Mouse (Mus musculus): ENCODE measurements around the gene Slc7a5.

Gene Slc7a5

DNA sequence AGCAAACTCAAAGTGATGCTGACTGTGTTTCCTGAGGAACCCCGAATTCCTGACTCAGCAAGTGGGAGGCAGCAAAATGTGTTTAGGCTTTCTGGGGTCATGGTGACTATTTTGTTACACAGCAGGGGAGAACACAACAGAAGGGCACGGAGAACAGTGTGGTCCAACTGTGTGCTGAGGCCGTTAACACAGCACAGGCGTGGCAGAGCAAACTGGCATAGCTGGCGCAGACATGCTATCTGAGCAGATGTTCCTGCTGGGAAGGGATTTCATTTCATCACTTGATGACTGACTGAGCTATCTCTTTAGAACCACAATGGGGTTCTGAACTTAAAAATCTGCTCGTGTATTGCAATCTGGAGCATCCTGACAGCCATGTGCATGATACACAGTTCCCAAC is 22.1 kb downstream of the Slc7a5 start:
- DNase-seq (ENCODE audit: extremely low read depth, insufficient read length, low spot score), result no peak

DNA sequence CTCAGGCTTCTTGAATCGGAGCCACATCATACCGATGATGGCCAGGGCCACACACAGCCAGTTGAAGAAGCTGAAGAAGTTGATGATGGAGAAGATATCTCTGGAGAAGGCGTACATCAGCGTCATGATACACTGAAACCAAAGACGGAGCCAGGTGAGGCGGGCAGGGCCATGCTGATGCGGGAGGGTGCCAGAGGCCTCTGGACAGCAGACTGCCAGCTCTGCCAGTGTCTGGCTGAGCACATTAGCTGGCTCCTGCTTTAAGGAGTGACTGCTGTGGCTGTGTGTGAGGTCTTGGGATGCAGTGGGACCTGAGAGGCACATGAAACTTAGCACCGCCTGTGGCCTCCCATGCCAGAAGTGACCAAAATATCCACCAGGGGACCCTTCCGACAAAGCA is 22.5 kb downstream of the Slc7a5 start:
- DNase-seq (ENCODE audit: extremely low read depth, insufficient read length, low spot score), result no peak

DNA sequence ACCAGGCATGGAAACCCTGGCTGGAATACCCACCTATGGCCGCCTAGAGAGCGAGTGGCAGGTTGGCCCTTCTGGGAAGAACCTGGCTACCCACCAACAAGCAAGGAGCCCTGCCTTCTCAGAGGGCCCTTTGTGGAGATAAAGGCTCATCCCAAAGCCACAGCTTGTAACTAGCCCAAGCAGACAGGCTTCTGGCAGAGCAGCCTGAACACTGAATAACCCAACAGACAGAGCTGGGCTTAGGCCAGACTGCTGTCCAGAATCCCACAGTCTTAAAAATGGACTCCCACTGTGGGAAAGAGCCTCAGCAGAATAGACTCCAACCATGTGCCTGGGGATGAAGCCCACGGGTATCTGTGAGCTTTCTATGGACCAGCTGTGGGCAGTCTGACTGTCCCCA is 23.3 kb downstream of the Slc7a5 start:
- no peak for DNase-seq (ENCODE audit: extremely low read depth, insufficient read length, low spot score)

DNA sequence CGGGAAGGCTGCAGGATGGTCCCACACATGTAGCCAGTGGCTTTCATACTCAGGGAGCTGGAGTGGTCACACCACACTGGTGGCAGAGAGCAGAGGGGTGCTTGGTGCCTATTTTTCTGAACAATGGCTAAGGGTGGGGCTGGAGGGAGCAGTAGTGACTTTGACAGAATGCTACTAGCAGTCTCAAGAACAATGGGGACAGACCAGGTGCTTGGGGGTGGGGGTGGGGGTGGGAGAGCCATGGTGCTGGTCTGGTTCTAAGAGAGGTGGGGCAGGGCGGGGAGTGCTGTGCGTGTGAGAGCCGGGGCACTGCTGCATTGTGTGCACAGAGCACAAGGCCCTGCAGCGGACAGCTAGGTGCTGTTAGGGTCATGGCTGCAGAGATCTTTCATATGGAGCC is 25.6 kb downstream of the Slc7a5 start:
- DNase-seq (ENCODE audit: extremely low read depth, insufficient read length, low spot score), result no peak

DNA sequence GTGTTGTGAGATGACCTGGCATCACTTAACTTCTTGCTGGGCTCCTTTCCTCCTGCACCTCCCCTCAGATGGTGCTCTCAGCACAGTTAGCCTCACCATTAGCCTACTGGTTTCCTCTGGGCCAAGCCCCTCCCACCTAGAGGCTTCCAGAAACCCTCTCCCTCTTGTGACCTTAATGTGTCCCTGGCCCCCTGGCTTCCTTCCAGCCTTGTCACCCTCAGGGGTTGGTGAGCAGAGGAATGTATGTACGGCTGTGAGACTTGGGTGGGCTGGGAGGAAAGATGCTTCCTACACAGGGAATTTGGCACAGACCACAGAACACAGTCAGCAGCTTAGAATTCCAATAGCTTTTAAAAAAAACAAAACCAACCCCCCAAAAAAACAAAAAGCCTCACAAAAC is 26.7 kb downstream of the Slc7a5 start:
- DNase-seq (ENCODE audit: extremely low read depth, insufficient read length, low spot score), result no peak

DNA sequence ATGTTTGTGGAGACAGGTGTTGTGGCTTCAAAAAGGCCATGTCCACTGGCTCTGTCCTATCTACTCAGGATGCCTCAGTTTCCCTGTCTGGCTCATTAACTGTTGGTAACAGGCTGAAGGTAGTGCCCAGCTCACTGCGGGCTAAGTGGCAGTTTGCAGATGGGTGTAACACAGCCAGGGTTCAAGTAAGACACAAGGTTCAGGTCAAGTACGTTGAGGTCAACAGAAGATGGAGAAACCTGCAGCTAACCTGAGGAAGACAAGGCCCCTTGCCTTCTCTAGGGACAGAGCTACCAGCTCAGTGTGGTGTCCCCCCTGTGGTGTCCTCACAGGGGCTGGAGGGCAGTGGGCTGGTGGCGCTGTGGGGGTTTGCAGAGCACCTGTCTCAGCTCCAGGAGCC is 27.8 kb downstream of the Slc7a5 start:
- no peak for DNase-seq (ENCODE audit: extremely low read depth, insufficient read length, low spot score)

DNA sequence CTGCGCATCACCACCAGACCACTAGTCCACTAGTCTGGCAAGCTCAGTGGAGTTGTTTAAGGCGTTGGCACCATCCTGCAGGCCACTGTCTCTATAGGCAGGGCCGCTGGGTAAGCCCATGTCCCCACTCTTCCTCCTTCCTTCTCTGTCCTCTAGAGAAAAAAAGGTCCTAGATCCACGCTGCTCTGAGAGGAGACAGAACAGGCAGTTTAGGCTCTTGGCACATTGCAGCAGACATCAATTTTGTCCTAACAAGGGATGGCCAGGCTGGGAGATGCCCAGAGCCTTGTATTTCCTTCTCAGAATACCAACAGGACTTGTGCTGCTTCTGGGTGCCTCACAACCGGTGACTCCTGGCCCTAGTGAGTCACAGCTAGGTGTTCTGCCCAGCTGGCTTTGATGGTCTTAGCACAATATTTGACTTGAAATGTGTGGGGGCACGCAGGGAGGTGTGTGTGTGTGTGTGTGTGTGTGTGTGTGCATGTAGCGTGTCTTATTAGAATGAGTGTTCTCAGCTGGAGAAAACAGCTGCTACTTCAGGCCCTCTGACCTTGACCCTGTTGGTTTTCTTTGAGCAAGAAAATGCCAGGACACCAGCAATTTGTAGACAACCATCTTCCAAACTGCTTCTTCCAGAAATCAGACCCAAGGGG is 29.5 kb downstream of the Slc7a5 start:
- no peak for DNase-seq (ENCODE audit: extremely low read depth, insufficient read length, low spot score)

DNA sequence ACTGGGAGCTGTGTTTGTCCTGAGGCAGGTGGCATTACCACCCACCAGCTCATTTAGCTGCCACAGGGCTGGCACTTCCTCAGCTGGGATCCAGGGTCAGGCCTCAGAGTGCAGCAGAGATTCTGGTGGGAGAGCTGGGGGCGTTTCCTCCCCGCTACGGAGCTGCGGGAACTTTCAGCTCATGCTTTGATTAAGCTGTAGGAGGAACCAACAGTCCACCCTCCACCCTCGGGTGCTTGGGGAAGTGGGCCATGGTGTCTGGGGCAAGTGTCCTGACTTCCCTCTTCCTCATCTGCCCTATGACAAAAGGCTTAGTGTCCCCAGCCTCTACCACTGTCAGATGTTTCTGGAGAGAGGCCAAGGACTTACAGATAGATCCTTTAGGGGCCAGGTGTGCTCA is 30.3 kb downstream of the Slc7a5 start:
- DNase-seq (ENCODE audit: extremely low read depth, insufficient read length, low spot score), result no peak

DNA sequence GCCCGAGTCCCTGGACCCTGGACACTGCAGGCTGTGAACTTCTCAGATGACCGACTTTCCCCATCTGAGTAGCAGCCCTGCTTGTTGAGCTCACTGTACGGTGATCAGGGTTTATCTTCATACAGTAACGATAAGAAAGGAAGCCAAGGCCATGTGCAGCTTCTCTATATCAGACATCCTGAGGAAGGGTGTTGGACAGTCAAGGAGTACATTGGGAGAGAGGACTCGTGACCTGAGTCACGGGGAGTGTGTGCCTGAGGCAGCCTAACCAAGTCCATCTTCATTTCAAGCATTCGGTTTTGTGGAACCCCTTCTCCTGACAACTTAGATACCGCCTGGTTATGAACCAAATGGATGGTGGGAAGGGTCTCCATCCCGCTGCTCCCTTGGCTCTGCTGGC is 32.0 kb downstream of the Slc7a5 start:
- no peak for DNase-seq (ENCODE audit: extremely low read depth, insufficient read length, low spot score)

DNA sequence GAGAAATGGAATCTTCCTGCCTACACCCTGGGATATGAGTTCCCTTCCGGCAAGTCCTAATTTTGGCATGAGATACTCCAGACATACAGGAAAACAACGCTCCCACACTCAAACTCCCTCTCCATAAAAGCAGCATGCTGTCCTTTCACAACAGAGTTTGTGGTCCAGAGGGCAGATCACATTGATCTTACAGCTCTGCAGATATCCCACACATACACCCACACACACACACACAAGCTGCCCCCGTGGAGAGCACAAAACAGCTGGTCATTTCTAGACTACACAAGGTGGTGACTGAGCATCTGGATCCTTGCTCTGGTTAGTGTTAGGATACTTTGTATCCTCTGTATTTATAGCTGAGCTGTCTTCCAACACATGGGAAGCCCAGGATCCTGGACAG is 32.4 kb downstream of the Slc7a5 start:
- DNase-seq (ENCODE audit: extremely low read depth, insufficient read length, low spot score), result no peak

DNA sequence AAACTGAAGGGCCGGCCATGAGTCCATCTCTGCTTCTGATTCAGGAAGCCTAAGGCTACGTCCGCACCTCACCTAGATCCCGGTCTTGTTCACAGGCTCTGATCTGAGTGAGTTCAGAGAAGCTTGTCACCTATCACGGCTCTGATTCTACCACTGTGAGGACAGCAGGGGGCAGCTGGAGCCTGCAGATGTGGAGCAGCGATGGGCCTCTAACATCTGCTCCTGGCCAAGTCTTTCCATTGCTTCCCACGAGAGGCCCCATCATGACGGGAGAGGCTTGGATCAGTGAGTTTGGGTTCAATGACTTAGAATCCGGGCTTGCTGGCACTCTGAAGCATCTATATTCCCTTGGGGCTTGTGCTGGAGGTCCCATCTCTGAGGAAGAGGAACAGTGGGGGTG is 33.5 kb downstream of the Slc7a5 start:
- peak; percentile 36 for DNase-seq (ENCODE audit: extremely low read depth, insufficient read length, low spot score)

DNA sequence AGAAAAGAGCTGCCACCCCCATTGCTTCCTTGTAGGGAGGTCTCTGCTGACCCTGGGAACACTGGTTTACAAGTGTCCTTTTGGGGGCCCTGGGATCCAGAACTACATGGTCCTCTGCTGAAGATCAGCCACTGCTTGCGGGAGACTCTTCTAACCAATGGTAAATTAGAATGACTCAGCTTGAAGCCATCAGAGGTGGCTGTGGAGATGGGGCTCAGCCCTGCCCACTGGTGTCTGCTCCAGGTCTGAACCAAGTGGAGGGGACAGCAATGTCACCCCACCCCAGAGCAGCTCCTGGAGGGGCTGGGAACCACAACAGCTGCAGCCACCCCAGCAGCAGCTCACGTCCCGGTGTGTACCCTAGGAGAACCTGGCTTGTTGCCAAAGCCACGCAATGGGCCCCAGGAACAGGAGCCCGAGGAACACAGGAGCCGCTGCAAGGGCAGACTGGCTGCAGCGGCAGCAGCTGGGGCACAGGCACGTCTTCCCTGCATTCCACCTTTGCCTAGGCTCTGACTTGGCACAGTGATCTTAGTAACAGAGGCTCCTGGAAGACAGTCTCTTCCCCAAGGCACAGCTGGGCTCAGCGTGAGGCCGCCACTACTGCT is 35.6 kb downstream of the Slc7a5 start:
- peak; percentile 55 for DNase-seq (ENCODE audit: extremely low read depth, insufficient read length, low spot score)

DNA sequence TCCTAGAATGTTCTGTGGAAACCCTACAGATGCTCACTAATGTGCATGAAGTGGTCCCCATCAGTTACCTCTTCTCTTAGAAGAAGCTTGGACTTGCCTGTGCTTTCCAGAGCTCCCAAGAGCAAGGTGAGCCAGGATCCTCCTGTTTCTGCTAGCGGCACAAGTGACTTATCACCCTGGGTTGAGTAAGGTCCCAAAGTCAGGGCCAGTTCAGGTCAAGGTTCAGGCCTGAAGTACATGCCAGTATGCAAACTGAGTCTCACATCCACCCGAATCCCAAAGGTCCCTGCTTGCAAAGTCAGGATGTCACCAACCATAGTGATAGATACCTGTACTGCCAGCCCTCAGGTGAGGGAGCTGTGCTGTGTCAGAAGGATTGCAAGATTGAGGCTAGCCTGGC is 37.3 kb downstream of the Slc7a5 start:
- DNase-seq (ENCODE audit: extremely low read depth, insufficient read length, low spot score), result no peak

DNA sequence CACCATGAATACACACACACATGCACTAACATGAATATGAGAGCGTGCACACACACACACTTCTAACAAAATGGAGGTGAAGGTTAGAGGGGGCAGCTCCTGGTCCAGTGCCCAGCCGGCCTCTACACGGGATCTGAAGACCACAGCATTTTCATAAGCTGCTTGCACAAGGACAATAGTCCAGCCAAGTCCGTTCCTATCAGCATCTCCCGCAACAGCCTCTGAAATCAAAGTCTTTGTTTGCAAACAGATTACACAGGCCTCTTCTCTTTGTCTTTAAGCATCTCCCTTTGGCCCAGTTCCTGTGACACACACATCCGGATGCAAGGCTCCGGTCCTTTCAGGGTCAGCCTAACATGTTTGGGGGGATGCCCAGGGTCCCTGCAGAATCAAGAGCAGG is 38.6 kb downstream of the Slc7a5 start:
- DNase-seq (ENCODE audit: extremely low read depth, insufficient read length, low spot score), result no peak

DNA sequence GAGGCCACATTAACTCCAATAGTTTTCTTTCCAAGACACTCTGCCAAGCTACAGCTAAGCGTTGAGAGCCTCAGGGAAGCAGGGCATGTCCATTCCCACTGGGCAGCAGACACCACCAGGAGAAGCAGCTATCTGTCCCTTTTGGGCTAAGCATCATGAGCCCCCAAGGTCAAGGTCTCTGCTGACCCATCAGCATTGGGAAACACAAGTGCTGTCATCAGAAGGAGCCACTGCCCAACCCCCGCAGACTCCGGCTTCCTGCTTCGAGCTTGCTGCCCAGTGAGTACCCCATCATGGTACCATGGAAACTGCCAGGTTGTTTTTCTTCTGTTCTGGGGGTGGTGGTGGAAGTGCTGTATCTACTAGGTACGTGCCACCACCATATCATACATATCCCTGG is 39.3 kb downstream of the Slc7a5 start:
- no peak for DNase-seq (ENCODE audit: extremely low read depth, insufficient read length, low spot score)

DNA sequence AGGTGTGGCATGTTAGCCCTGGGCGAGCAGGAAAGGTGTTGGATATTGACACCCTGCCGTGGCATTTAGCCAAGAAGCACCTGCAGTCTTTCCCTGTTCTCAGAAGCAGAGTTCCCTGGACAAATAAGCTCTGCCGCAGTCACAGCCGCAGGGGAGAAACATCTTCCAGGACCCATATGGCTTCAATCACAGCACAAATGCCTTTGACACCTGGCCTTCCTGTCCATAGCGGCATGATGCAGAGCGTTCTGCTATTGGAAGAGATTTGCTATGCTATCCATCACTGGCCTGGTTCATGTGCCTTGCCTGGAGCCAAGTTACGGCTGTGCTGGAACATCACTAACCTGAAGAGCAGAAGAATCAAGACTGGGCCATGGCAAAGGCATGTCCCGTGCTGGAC is 42.1 kb downstream of the Slc7a5 start:
- DNase-seq (ENCODE audit: extremely low read depth, insufficient read length, low spot score), result no peak

DNA sequence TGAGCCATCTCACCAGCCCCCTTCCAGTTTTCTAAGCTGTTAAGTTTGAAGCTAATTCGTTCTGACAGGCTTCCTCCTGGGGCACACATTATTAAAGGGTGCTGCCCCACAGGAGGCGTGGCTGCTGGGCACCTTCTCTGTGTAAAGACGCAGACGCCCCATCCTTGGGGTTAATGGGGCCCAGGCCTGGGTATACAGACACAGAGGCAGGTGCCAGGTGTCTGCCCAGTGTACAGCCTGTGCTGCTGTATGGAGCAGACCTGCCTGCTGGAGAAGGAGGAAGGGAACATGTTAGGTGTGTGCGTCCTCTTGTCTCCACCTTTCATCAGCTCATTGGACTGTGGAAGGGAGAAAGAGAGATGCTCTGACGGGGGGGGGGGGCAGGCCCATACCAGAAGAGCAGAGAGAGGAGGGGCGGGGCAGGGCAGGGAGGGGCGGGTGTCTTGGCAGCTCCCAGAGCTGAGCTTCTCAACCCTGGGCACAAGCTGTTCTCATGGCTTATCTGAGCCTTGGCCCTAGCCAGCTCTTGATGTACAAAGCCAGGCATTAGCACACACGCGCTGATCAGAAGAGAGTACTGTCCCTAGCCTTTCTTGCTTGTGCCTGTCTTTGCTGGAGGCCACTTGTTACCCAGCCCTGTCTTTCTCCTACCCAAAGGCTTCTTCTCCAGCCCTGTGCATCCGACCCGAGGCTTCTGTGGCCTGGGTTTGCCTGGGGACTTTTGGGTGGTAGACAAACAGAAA is 45.5 kb downstream of the Slc7a5 start:
- DNase-seq (ENCODE audit: extremely low read depth, insufficient read length, low spot score), result no peak

DNA sequence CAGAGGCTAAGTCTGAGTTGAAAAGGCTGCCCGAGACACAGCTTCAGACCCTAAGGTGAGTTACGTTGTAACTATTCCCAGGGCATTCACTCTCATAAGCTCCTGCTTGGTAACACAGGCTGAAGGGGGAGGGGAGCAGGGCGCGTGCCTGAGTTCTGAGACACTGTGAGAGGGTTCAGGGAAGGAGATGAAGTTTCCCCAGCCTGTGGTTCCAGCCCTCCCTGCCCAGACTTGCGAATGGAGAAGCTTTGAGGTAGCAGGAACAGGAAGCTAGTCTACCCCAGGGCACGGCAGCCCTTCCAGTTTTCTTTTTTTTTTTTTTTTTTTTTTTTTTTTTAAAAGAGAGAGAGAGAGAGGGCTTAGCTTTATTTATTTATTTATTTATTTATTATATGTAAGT is 46.2 kb downstream of the Slc7a5 start:
- DNase-seq (ENCODE audit: extremely low read depth, insufficient read length, low spot score), result no peak

DNA sequence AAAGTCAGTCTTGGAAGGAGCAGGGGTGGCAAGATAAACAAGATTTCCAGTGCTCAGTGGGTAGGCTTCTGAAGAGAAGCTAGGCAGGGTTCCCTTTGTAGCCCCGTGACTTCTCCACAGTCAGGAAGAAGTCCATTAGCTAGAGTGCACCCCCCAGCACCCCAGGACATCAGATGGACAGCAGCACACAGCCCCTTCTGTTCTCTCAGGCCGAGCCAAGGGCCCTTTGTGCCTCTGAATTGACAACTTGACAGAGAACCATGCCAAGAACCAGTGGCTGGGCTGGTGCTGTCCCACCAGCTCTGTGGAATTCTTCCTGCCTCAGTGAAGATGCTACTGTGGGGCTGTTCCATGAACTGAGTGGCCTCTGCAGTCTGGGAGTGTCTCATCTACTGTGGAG is 49.7 kb downstream of the Slc7a5 start:
- no peak for DNase-seq (ENCODE audit: extremely low read depth, insufficient read length, low spot score)

DNA sequence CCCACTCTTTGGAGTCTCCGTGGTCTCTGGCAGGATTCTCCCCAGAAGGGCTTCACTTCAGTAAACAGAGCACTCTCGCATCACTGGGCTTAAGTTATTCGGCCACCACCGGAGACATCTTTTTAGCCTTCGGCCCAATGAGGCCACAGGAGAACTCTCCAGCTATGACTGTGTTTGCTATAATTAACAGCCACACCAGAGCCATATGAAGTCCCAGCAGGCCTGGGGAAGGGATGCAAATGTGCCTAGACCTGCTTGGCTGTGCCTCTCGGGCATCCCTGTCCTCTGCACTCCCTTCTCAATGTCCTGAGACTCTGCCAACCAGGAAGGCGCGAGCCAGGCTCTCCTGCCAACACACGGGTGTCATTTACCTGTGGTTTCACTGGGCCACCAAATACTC is 50.2 kb downstream of the Slc7a5 start:
- DNase-seq (ENCODE audit: extremely low read depth, insufficient read length, low spot score), result no peak

DNA sequence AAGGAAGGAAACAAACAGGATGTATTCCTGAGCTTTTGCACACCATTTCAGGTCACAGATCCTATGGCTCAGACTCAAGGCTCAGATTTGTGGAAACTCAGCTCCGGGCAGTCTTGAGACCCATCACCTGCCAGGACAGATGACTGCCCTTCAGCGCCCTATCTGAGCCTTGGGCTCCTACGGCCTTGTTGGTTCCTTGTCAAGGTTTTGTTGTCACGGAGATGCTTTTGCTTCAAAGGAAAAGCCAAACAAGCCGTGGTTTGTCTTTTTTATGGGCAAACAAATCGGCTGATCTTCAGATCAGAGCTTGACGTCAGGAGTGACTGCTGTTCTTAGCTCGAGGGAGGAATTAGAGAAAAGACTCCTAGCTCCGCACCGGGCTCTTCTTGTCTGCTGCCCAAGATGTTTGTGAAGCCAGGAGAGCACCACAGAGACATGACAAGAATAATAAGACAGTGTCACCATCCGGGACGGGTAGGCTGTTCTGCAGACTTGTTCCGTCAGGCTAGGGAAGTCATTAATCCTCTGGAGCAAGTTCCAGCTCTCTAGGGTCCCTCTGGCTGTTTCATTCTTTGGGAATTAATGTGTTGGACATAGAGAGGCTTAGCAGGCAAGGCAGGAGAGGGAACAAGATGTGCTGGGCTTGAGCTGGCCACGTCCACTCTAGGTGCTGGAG is 51.3 kb downstream of the Slc7a5 start:
- DNase-seq (ENCODE audit: extremely low read depth, insufficient read length, low spot score), result no peak

DNA sequence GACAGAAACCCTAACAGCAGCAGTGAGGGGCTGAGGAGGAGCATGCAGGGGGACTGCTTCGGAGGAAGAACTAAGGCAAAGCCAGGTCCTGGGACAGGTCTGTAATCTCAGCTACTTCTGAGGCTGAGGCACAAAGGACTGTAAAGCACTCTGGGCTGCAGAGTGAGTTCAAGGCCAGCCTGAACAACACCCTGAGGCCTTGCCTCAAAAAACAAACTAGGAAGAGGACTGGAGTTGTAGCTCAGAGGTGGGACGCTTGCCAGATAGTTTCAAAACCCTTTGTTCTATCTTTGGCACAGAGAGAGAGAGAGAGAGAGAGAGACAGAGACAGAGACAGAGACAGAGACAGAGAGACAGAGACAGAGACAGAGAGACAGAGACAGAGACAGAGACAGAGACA is 53.9 kb downstream of the Slc7a5 start:
- no peak for DNase-seq (ENCODE audit: extremely low read depth, insufficient read length, low spot score)
